Mouse (Mus musculus): Measurements from ENCODE around the gene Capn1.

The Capn1 gene

DNA sequence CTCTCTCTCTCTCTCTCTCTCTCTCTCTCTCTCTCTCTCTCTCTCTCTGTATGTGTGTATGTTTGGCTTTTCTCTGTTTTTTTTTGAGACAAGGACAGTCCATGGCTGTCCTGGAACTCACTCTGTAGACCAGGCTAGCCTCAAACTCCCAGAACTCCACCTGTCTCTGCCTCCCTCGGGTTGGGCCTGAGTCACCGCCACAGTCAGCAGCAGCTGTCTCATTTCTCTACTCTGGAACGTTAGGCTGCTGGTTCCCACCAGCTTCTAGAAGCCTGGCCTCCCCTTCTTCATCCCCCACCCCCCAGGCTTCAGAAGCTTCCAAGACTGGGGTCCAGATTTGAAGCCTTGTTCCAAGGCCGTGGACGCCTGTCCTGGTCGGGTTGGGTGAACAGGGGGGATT is 26.1 kb downstream of the Capn1 start:
- DNase-seq (ENCODE audit: low spot score) = no peak

DNA sequence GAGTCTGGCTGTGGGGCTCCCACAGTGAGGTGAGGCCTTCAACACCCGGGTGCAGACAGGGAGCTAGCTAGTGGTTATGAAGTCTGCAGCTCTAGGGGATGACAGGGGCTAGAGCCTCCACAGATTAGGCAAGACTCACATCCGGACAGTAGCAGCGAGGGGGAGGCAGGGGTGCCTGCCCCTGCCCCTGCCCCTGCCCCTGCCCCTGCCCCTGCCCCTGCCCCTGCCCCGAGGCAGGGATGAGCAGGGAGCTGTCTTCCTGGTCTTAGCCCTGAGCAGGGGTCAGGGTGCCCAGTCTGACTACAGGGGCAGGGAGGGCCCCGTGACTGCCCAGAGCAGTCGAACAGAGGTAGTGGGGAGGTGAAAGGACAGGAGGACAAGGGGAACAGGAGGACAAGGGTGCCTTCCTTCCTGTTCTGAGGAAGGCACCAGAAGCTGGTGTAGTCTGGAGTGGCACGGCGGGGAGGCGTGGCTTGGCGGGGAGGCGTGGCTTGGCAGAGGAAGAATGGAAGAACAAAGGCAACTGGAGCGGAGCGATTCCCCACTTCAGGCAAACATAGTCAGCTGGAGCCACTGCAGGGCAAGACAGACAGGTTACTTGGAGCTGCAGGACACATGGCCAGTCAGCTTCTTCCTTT is 26.8 kb downstream of the Capn1 start:
- peak; percentile 92 for DNase-seq (ENCODE audit: low spot score)

DNA sequence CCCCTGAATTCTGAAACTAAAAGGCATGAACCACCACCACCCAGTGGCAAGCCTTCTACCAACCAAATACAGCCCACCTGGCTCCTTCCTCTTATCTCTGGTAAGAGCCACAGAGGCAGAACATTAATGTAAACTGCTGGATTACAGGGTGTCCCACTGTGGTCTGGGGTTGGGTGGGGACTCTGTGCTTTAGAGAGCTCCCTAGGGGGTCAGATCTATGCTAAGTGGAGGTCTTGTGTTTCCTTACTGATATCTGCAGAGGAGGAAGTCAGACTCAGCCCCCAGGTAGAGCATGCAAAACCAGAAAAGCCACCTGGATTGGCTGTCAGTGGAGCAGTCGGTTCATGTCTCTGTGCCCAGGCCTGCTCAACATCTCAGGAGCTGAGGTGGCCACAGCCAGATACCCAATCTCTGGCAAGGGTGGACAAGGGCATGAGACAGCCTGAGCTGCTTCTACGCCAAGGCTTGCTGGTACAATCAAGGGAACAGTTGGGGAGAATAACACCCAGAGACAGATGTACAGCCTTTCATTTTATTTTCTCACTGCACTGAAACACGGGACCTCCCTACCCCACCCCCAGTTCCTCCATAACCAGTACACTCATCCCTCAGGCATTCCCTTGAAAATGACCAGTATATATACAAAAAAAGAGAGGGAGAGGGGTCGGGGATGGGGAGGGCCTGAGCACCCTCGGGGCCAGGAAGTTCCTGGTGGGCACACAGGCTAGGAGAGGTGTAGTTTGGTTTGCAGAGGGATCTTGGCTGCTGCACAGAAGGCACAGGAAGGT is 27.5 kb downstream of the Capn1 start:
- DNase-seq (ENCODE audit: low spot score) = peak; percentile 63

DNA sequence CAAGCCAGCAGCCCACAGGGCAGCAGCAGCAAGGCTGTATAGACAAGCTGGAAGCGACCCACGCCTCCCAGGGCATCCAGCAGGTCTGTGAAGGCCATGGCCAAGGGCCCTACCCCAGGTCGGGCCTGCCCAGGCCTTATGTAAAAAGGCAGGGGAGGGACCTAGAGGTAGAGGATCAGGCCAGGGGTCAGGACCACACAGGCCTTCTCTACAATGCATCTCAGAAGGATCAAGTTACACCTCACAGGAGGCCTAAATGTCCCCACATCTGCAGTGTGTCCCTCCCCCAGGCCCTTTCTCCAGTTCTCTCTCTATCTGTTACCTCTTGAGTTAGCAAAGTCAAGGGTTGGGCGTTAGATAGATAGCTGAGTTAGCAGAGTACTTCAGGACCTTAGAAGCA is 29.7 kb downstream of the Capn1 start, which contains the start of gene Slc22a20:
TSS of gene Slc22a20 (minus strand) at position 101 of the 400 bp plus-strand sequence.
- DNase-seq (ENCODE audit: low spot score) = no peak

DNA sequence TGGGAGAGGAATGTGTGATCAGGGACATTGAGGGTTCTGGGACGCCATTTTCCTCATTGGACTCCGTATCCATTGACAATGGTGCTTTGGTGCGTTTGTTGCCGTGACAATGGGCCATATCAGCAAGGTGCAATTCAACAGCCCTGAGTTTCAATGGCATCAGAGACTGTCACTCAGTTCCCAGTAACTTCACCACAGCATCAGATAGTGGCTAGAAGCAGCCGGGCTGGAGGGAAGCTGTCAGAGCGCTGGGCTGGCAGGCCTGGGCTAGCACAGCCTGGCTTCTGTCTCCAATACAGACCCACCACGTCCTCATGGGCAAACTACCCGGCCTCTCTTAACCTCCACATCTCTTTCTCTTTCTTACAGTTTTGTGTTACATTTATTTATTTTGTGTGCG is 35.2 kb downstream of the Capn1 start:
- no peak for DNase-seq (ENCODE audit: low spot score)

DNA sequence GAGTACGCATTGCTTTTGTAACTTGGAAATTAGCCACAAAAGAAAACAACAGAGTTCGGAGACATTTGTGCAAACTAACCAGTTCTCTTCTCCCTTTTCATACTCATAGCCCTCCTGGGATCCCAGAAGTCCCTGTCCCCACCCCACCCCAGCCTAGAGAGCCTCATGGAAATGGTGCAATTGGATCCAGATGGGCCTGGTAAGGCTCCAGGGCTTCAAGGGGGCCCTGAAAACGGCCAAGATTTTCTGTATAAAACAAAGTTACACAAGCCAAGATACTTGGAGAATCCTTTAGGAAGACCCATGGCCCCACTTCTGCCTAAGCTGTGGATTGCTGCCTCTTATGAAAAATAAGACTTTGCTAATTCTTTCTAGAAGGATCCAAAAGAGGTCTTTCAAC is 38.0 kb downstream of the Capn1 start:
- no peak for DNase-seq (ENCODE audit: low spot score)

DNA sequence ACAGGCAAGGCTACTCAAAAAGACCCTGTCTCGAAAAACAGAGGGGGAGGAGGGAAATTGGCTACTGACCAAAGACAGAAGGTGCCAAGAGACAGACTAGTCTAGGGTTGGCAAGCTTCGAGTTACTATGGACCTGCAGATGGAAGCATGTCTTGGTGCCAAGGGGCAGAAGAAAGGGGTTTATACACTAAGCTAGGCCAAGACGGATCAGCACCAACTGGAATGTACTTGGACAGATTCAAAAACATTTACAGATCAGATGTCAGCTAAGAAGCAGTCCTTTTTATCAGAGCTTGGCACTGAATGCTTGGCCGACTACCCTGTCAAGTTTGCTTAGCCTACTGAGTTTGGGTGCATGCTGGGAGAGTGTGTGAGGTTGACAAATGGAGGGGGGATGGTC is 40.0 kb downstream of the Capn1 start:
- DNase-seq (ENCODE audit: low spot score) = no peak

DNA sequence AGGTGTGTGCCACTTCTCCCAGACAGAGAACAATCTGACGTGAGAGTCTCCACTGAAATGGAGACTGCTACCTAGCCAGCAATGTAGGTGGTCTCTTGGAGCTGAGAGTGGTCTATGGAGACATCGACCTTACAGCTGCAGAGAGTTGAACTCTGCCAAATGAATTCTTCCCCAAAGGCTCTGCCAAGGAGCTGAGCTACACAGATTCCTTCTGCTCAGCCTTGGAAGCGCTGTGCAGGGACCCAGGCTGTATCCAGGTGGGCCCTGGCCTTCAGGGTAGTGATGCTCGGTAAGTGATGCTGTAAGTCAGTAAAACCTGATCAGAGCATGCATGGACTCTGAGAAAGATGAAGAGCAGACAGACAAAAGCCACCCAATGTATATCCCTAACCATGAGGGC is 40.6 kb downstream of the Capn1 start:
- no peak for DNase-seq (ENCODE audit: low spot score)

DNA sequence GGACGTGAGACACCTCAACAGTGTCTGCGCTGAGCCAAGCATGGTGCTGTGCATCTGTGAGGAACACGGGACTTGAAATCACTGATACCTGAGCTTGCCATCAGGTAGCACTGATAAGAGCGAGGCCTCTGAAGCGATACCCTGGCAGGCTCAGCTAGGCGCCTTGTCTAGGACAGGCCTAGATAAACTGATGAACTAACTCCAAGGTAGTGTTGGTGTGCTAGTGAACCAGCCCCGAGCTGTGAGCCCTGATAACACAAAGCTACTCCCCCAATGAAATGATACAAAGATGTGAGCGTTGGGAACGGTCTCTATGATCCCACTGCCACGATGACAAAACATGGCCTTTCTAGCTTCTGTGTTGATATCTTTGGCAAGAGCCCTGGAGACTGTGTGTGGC is 48.0 kb downstream of the Capn1 start:
- DNase-seq (ENCODE audit: low spot score) = no peak

DNA sequence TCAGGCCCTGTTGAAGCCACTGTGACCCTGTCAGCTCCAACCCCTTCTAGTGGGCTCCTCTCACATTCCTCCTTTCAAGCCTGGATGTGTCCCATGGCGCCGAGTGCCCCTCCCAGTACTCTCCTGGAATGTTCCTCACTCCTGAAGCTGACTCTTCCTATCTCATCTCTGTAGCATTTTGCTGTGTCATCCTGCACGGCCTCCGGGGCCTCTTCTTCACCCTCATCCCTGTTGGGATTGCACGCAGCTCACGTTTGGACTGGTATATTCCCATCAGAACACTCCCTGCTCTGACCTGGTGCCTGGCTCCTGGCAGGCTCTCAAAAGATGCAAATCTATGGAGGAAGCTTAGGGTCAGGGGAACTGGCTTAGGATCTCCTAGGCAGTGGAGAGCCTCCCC is 48.9 kb downstream of the Capn1 start:
- DNase-seq (ENCODE audit: low spot score) = peak; percentile 70

DNA sequence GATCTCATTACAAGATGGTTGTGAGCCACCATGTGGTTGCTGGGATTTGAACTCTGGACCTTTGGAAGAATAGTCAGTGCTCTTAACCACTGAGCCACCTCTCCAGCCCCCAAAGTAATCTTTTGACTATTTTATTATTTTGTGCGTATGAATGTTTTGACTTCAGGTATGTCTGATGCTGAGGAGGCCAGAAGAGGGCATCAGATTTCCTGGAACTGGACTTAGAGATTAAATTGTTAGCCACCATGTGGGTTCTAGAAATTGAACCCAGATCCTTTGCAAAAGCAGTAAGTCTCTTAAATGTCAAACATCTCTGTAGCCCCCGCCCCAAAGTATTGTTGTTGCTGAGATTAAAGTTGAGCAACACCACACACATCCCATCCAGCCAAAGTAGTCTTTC is 49.8 kb downstream of the Capn1 start:
- no peak for DNase-seq (ENCODE audit: low spot score)

DNA sequence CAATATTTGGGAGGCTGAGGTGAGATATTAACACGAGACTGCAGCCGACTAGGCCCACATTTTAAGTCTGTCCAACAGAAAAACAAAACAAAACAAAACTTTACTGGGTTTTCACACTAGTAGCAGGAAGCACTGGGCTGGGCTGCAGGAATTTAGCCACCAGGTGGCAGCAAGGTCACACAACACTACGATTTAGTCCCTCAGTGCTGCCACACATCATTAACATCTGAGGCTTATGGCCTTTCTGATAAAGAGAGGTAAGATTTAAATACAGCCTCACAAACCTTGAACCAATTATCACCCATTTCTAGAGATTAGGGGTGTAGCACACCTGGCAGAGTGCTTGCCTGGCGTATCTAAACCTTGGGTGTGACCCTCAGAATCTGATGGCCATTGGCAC is 50.4 kb downstream of the Capn1 start:
- peak; percentile 83 for DNase-seq (ENCODE audit: low spot score)

DNA sequence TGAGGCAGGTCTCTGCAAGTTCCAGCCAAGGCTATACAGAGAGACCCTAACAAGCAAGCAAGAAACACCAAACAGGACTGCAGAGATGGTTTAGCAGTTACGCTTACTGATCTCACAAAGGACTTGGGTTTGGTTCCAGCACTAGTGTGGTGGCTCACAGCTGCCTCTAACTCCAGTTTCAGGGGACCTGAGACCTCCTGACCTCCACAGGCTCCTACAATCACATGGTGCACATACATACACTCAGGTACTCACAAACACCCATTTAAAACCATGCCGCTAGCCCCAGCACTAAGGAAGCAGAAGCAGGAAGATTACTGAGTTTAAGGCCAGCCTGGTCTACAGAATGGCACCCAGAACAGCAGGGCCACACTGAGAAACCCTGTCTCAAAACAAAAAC is 50.9 kb downstream of the Capn1 start:
- no peak for DNase-seq (ENCODE audit: low spot score)

DNA sequence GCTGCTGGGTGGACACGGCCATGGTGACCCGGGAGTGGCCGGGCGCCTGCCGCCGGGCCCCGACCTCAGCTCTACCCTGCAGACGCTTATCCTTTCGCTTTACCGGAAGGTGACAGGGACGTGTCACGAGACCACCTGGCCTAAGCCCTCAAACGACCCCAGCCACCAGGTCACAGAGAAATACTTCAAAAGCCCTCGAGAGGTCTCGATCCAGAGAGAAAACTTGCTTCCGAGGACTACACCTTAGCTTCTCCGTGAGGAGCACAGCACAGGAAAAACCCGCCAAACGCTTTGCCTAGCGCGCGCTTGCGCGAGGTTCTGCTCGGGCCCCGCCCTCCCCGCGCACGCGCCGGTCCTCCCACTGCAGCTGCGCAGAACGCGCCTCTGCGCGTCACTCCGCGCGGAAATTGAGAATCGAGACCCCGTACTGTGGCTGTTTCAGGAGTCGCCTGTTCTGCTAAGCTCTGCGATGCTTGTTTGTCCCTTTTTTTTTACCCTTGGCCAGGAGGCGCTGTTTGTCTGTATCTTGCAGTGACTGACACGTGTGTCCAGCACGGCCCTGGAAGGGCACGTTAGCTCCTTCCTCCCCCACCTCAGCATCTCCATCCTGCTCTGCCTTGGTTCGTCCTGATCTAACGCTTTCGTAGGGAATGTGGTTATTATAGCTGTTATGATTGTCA is 51.7 kb downstream of the Capn1 start, which contains the start of gene Pola2:
TSS of gene Pola2 (minus strand) at position 320 of the 680 bp plus-strand sequence.
- DNase-seq (ENCODE audit: low spot score) = peak; percentile 90

DNA sequence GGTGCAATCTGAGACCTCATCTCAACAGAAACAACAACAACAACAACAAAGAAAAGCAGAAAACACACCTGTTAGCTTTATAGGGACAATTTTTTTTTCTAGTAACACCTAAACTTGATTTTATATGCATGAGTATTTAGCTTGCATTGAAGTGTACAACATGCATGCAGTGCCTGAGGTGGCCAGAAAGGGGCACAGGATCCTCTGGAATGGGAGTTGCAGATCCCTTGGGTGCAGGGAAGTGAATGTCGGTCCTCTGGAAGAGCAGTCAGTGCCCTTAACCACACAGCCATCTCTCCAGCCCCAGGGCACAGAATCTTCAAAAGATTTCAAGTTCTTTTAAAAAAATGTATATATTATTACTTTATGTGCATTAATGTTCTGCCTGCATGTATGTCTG is 53.0 kb downstream of the Capn1 start:
- no peak for DNase-seq (ENCODE audit: low spot score)

DNA sequence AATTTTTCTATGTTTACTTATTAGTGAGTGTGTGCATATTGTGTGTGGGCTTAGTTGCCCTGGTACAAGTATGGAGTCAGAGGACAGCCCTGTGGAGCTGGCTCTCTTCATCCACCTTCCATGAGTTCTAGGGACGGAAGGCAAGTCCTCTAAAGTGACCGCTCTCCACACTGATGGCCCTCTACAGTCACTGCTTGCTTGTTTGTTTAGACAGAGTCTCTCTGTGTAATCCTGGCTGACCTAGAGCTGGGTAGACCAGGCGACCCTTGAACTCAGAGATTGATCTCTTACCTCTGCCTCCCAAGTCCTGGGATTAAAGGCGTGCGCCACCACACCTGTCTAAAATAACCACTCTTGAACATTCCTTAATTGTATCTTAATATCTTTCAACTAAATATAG is 58.3 kb downstream of the Capn1 start:
- DNase-seq (ENCODE audit: low spot score) = no peak

DNA sequence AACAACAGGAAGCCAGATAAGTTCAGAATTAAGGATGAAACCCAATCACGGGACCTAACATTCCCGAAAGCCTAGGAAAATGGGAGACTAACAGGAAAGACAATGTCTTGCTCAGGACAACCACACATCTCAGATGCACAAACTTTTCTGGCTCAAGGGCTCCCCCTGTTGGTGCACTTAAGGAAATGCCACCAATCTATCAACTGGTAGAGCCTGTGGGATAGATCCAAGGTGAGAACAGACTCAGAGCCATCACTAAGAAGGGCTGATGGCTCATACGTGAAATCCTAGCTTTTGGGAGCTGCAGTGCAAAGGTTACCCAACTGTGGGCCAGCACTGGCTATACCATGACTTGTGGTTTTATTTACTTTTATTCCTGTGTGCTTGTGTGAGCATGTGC is 59.0 kb downstream of the Capn1 start:
- peak; percentile 85 for DNase-seq (ENCODE audit: low spot score)

DNA sequence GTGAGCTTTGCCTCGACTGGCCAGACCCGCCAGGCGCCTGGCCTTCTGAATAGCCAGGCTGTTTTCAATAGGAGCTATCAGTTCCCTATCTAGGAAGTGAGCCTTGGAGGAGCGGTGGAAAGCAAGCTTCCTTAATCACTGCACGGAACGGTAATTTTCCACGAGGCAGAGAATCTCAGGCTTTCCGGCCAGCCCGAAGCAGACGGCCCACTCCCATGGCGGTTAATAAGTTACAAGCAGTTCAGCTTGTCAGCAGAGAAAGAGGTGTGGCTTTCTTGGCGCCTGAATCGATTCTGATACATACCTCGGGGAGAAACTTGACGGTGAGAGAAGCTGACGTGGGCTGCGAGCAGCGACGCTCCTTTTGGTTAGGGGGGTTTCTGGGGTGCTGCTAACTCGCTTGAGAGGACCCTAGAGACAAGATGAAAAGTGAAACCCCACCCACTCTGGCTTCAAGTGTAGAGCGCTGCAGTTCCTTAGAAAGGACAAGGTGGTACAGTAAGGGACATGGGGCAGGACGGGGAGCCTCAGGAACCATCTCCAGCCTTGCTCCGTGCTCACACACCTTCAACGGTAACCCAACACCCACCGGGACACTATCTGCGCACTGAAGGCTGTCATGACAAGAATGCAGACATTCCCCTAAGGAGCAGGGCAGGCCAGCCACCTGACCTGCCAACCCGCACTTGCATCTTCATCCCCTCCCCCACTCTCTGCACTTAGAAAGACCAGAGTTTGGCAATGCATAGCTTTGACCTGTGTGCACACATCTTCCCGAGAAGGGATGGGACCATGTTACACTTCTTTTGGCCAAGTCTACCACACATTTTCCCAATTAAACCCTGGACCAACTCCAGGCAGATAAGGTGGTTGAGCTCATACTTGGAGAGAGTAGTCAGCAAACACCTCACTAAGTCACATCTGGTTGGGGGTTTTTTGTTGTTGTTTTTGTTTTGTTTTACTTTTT is 59.7 kb downstream of the Capn1 start:
- DNase-seq (ENCODE audit: low spot score) = peak; percentile 75

DNA sequence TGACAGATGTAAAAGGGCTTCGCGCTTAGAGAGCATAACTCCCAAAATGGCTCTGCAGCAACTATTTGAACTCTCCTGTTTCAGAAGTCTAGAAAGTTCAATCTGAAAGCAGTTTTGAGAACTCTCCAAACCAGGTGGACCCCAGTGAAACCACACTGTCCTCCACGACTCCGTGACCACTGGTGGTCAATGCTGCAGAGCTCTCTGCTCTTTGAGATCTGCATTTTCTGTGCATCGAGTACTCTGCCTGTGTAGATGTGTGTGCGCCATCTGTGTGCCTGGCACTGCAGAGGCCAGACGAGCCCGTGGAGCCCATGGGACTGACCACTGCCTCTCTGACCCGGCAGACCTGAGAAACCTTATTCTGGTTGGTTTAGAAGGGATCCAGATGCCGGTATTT is 60.8 kb downstream of the Capn1 start:
- DNase-seq (ENCODE audit: low spot score) = no peak

DNA sequence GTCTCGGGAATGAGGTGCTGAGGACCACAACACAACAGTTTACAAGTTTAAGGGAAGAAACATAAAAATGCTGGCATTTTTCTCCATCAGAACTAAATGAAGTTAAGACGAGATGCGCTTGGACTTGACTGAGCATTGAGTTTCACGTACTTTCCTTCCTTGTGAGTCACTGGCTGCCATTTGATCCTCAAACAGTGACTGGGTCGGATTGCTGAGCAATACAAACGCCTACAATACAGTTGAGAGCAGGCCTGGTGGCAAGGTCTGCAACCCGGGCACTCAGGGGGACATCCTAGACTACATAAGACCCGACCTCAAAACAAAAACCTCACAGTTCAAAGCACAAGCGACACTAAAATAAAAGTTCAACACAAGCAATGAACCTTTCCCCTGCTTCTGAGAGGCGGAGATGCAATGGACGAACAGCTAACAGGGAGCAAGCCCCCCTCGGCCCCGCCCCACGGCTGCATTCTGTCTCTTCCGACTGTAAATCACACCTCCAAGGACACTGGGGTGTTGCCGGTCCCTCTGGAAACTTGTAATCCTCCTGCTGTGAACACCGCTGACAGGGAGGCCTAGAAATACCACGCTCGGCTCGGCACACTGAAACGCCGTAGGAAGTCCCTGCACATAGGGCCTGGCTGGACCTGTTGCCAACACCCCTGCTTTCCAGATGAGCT is 61.5 kb downstream of the Capn1 start:
- no peak for DNase-seq (ENCODE audit: low spot score)

DNA sequence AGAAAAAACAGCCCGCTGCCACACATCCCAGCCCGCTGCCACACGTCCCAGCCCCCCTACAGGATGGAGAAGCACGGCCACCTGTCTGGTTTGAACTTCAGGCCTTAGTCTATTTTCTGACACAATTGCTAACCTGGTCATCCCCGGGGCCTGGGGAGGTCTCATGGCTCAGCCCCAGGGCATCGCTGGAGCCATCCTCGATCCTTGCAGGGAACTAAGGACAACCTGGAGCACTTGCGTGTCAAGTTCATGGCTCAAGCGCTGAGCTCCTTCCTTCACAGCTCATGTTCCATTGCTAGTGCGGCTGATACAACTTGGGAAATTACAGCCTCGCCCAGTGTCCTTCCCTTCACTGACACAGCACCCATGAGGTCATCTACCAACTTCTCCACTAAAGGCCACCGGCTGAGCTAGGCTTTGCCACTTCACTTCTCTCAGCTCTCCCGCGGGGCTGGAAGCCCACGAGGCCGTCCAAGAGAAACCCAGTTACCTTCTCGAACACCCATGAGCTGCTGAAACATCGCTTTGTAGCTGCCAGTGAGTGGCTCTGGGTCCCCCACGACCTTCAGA is 62.4 kb downstream of the Capn1 start:
- no peak for DNase-seq (ENCODE audit: low spot score)

All from urinary bladder, postnatal 14 days (tissue).